Mouse (Mus musculus): Measurements from ENCODE around the gene Stil. TPM values are rescaled to one million over a fixed set of nuclear protein-coding genes. Genes with fewer than 3 reads are reported as not detected.
A peak's percentile ranks its signal among the peaks of the same experiment; 100 is the strongest.
"Not testable (repeated sequence)": the region's sequence is repeated elsewhere in the genome, so short reads cannot be mapped to it uniquely, and the experiment has no call there.

The Stil gene
- polyA plus RNA-seq (2015; fragmentation: Nextera tagmentation; extraction: Ambion mirVana), result 4.9 and 6.4 TPM in 2 replicates

DNA sequence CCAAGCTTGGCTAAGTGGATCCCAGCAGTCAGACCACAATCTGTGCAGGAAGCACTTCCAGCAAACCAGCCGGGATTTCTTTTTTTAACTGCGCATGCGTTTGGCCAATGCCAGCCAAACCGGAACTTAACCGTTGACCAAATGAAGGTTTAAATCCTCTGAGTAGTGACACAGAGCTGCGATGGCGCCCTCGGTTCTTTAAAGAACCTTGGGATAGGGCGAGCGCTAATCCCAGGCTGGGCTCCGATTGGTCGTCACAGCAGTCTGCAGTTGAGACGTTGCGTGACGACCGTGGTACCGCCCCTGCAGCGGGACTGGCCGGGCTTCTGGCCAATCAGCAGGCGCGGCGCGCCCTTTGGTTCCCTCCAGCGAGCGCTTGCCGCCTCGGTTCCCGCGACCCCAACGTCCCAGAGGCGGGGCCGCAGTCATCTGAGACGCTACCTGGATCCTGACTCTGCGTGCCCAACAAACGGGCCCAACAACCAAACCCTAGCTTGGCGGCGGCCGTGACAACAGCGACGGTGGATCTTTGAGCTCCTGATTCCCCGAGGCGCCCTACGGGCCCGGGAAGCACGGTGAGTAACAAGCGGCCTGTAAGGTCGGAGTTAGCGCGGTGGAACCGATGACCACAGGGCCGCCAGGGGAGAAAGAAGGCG, at the start of gene Stil:
Gene Stil, plus strand, starts transcription at position 387 of the 656 bp plus-strand sequence.
- Histone ChIP-seq H3K36me3 (ENCODE audit: control insufficient read depth, insufficient read depth) (no peaks in the 10 kb centered on the region), H3K9me3 (ENCODE audit: control insufficient read depth, low read length) (no peaks in the 10 kb centered on the region), H3K27ac (ENCODE audit: low read length) (peak within 1 kb of the TSS; percentile 95), H3K4me2 (ENCODE audit: low read length) (peak within 1 kb of the TSS; percentile 61), H3K4me1 (replicated peaks; ENCODE audit: control insufficient read depth, insufficient read depth, low read length) (peaks cover 13% of the 10 kb centered on the region), H3K9ac (replicated peaks; ENCODE audit: low read depth, low read length) (peak within 1 kb of the TSS; percentile 80), H3K4me3 (replicated peaks; ENCODE audit: low read length) (peak within 1 kb of the TSS; percentile 58), H3K27me3 (replicated peaks; ENCODE audit: control insufficient read depth, insufficient read depth, low read length) (no peaks in the 10 kb centered on the region)
- peak; percentile 100 for ATAC-seq
- under 1% methylated on average over 52 of the region's 52 CpGs for WGBS

DNA sequence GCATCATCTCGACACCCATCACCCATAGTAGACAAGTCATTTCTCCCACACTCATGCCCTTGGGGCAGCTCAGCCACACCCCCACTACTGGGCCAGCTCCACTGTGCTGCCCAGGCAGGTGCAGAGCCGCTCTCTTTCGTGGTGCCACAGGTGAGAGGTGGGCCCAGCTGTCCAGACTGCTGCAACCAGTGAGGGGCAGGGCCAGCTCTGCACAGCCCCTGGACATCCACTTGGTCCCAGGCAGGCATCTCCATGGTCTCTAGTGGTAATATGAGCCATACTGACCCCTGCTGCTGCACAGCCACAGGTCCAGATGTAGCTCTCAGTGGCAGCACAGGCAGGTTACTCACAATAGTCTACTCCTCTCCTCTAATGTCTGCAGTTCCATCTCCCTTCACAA, 46.8 kb upstream of the Stil start:
- no peak overlapping the region for H3K4me3 ChIP-seq (replicated peaks; ENCODE audit: low read length)
- no peak overlapping the region for H3K9ac ChIP-seq (replicated peaks; ENCODE audit: low read depth, low read length)
- 85% methylated on average over 3 of the region's 3 CpGs for WGBS
- no peaks in the 10 kb centered on the region for H3K9me3 ChIP-seq (ENCODE audit: control insufficient read depth, low read length)
- no peak overlapping the region for H3K27ac ChIP-seq (ENCODE audit: low read length)
- ATAC-seq, result peak; percentile 23
- no peaks in the 10 kb centered on the region for H3K36me3 ChIP-seq (ENCODE audit: control insufficient read depth, insufficient read depth)
- no peak overlapping the region for H3K4me2 ChIP-seq (ENCODE audit: low read length)
- peaks cover 8% of the 10 kb centered on the region; the same call in 1 of the 2 replicates for H3K27me3 ChIP-seq (replicated peaks; ENCODE audit: control insufficient read depth, insufficient read depth, low read length)
- H3K4me1 ChIP-seq (replicated peaks; ENCODE audit: control insufficient read depth, insufficient read depth, low read length), result no peaks in the 10 kb centered on the region

DNA sequence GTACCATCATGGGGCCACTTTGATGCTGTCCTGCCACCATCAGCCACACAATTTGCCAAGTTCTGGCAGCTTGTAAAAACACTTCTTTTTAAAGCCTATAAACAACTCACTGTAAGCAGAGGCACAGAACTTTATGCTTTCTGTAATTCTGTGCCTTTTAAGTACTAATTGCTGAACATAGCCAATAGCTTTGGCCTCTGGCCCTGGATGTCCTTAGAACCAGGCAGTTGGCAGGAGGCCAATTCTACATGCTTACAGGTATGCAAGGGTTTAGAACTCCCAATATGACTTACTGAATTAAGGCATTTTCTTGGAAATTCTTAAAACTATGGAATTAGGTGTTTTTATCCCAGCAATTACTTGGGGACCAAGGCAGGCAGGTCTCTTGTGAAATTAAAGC, 42.6 kb upstream of the Stil start:
- peaks cover 1% of the 10 kb centered on the region; the same call in 1 of the 2 replicates for H3K36me3 ChIP-seq (ENCODE audit: control insufficient read depth, insufficient read depth)
- H3K27ac ChIP-seq (ENCODE audit: low read length), result no peak overlapping the region
- no peaks in the 10 kb centered on the region for H3K9me3 ChIP-seq (ENCODE audit: control insufficient read depth, low read length)
- H3K9ac ChIP-seq (replicated peaks; ENCODE audit: low read depth, low read length), result no peak overlapping the region
- H3K27me3 ChIP-seq (replicated peaks; ENCODE audit: control insufficient read depth, insufficient read depth, low read length), result no peaks in the 10 kb centered on the region
- H3K4me2 ChIP-seq (ENCODE audit: low read length), result no peak overlapping the region
- no peak overlapping the region for H3K4me3 ChIP-seq (replicated peaks; ENCODE audit: low read length)
- no peaks in the 10 kb centered on the region for H3K4me1 ChIP-seq (replicated peaks; ENCODE audit: control insufficient read depth, insufficient read depth, low read length)
- ATAC-seq, result no peak

DNA sequence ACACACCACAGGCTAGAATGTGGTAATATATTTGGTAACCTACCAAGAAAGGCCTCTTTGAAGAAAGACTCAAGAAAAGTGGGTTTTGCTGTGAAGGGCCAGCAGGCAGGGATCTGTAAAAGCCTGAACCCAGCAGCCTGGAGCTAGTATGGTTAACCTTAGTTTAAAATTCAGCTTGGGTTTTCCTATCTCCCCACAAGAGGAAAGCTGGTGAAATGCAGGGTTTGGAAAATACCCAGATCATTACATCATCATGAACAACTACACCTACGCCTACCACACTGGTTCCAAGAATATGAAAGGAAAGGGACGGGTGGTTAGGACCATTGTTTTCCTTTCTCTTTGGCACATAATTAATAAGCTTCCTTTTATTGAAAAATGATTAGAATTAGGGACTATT, 41.7 kb upstream of the Stil start:
- H3K9ac ChIP-seq (replicated peaks; ENCODE audit: low read depth, low read length), result no peak overlapping the region
- no peak for ATAC-seq
- no peaks in the 10 kb centered on the region for H3K9me3 ChIP-seq (ENCODE audit: control insufficient read depth, low read length)
- no peak overlapping the region for H3K4me2 ChIP-seq (ENCODE audit: low read length)
- no peaks in the 10 kb centered on the region for H3K27me3 ChIP-seq (replicated peaks; ENCODE audit: control insufficient read depth, insufficient read depth, low read length)
- 35% methylated on average over 2 of the region's 2 CpGs for WGBS
- no peaks in the 10 kb centered on the region for H3K4me1 ChIP-seq (replicated peaks; ENCODE audit: control insufficient read depth, insufficient read depth, low read length)
- H3K36me3 ChIP-seq (ENCODE audit: control insufficient read depth, insufficient read depth), result peaks cover 9% of the 10 kb centered on the region; the same call in 1 of the 2 replicates
- H3K27ac ChIP-seq (ENCODE audit: low read length), result no peak overlapping the region
- no peak overlapping the region for H3K4me3 ChIP-seq (replicated peaks; ENCODE audit: low read length)

DNA sequence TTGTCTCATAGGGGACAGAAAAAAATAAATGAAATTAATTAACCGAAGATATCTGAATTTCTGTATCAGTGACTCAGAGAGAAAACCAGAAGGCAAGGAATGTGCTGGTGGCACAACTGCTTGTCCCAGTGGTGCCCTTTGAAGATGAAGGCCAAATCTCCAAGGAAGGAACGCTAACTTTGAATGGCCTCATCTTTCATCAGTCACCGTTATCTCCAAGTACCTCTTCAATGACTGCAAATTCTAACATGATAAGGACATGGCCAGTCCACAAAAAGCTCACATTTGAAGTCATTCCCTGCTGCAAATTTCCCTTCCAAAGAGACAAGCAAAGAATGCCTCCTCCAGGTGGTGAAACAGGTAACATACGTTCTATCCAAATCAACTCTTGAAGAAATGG, 41.2 kb upstream of the Stil start:
- H3K27me3 ChIP-seq (replicated peaks; ENCODE audit: control insufficient read depth, insufficient read depth, low read length), result no peaks in the 10 kb centered on the region
- H3K4me2 ChIP-seq (ENCODE audit: low read length), result no peak overlapping the region
- H3K36me3 ChIP-seq (ENCODE audit: control insufficient read depth, insufficient read depth), result peaks cover 9% of the 10 kb centered on the region; the same call in 1 of the 2 replicates
- H3K9me3 ChIP-seq (ENCODE audit: control insufficient read depth, low read length), result no peaks in the 10 kb centered on the region
- no peak overlapping the region for H3K27ac ChIP-seq (ENCODE audit: low read length)
- no peak overlapping the region for H3K9ac ChIP-seq (replicated peaks; ENCODE audit: low read depth, low read length)
- no peak overlapping the region for H3K4me3 ChIP-seq (replicated peaks; ENCODE audit: low read length)
- 95% methylated on average over 4 of the region's 4 CpGs for WGBS
- ATAC-seq, result no peak
- H3K4me1 ChIP-seq (replicated peaks; ENCODE audit: control insufficient read depth, insufficient read depth, low read length), result no peaks in the 10 kb centered on the region

DNA sequence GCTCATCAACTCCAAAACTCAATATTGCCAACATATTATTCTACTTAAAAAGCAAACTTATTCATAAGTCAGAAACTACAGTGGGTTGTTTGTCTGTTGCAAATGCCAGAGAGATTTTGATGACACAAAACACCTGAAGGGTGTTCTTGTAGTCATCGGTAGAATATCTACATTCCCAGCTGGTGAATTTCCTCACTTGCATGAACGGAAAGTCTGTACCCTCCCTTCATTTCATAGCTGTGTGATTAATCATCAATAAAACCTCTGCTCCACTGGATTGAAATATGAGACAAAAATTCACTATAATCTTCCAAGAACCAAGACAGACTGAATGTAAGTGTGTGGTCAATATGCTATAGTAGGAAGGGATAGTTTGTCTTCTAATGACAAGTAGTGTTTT, 40.4 kb upstream of the Stil start:
- H3K27me3 ChIP-seq (replicated peaks; ENCODE audit: control insufficient read depth, insufficient read depth, low read length), result no peaks in the 10 kb centered on the region
- no peak for ATAC-seq

DNA sequence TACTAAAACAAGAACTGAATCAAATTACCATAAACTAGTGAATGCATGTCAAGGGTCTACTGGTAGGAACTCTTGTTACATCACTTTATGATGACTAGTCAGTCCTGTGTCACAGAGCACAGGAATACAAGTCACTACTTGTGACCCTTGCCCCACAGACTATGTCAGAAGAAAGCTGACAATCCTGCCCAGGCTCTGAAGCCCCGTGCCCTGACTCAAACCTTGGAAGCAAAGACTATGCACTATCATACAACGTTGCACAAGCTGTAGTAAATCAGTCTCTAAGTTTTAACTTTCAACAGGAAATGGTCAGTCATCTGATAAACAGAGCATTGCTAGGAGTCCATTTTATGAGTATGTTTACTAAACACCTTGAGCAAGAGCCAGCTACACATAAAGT, 39.1 kb upstream of the Stil start:
- not testable (repeated sequence) for H3K4me1 ChIP-seq (replicated peaks; ENCODE audit: control insufficient read depth, insufficient read depth, low read length); H3K9ac ChIP-seq (replicated peaks; ENCODE audit: low read depth, low read length); ATAC-seq; H3K9me3 ChIP-seq (ENCODE audit: control insufficient read depth, low read length); H3K4me2 ChIP-seq (ENCODE audit: low read length); H3K27me3 ChIP-seq (replicated peaks; ENCODE audit: control insufficient read depth, insufficient read depth, low read length); H3K27ac ChIP-seq (ENCODE audit: low read length); H3K4me3 ChIP-seq (replicated peaks; ENCODE audit: low read length)
- H3K36me3 ChIP-seq (ENCODE audit: control insufficient read depth, insufficient read depth), result peaks cover 24% of the 10 kb centered on the region
- 93% methylated on average over 2 of the region's 2 CpGs for WGBS

More for the DNA sequence above, 40.4 kb upstream of the Stil start:
- Histone ChIP-seq H3K9ac (replicated peaks; ENCODE audit: low read depth, low read length) (no peak overlapping the region), H3K4me1 (replicated peaks; ENCODE audit: control insufficient read depth, insufficient read depth, low read length) (no peaks in the 10 kb centered on the region), H3K36me3 (ENCODE audit: control insufficient read depth, insufficient read depth) (peaks cover 15% of the 10 kb centered on the region; the same call in 1 of the 2 replicates), H3K4me3 (replicated peaks; ENCODE audit: low read length) (no peak overlapping the region), H3K4me2 (ENCODE audit: low read length) (no peak overlapping the region), H3K9me3 (ENCODE audit: control insufficient read depth, low read length) (no peaks in the 10 kb centered on the region), H3K27ac (ENCODE audit: low read length) (no peak overlapping the region)
- WGBS, result 95% methylated on average over 2 of the region's 2 CpGs

DNA sequence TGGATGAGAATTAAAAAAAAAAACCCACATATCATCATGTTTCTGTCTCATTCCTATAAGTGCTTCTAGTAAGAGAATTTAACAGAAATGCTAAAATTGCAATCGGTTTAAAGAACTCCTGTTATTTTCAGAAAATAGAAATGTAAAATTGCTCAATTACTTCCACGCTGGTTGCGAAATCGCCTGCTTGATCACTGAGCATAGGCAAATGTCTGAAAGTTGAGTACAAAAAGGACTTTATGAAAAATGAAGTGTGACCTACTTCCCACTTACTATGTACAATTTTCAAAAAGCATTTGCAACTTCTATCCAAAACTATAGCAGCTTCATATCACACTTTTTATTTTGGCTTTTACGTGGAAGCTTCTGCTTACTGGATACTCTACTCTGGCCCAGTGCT, 29.2 kb upstream of the Stil start:
- whole genome bisulfite sequencing, result 96% methylated on average over 5 of the region's 5 CpGs
- Histone ChIP-seq H3K36me3 (ENCODE audit: control insufficient read depth, insufficient read depth) (peaks cover 9% of the 10 kb centered on the region), H3K27ac (ENCODE audit: low read length) (no peak overlapping the region), H3K4me1 (replicated peaks; ENCODE audit: control insufficient read depth, insufficient read depth, low read length) (no peaks in the 10 kb centered on the region), H3K4me3 (replicated peaks; ENCODE audit: low read length) (no peak overlapping the region), H3K4me2 (ENCODE audit: low read length) (no peak overlapping the region), H3K9me3 (ENCODE audit: control insufficient read depth, low read length) (no peaks in the 10 kb centered on the region), H3K27me3 (replicated peaks; ENCODE audit: control insufficient read depth, insufficient read depth, low read length) (no peaks in the 10 kb centered on the region), H3K9ac (replicated peaks; ENCODE audit: low read depth, low read length) (no peak overlapping the region)
- no peak for ATAC-seq

DNA sequence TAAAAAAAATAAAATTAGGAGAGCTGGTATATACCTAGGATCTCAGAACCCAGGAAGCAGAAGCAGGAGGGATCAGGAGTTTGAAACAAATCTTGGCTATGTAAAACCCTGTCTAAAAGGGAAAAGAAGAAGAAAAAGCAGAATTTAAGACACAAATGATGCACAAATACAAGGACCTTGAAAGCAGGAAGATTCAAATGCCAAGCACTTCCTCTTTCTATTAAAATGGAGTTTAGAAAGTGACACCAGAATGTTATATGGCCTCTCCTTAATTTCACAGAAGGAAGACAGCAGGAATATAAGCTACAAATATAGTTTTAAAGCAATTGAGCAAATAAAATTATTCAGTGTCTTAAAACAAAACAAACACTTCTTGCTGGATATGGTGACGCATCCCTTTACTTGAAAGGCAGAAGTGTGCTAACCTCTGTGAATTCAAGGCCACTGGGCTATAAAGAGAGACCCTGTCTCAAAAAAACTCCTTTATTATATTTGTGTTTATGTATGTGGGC, 26.7 kb upstream of the Stil start:
- Histone ChIP-seq H3K27ac (ENCODE audit: low read length) (no peak overlapping the region), H3K27me3 (replicated peaks; ENCODE audit: control insufficient read depth, insufficient read depth, low read length) (no peaks in the 10 kb centered on the region), H3K9ac (replicated peaks; ENCODE audit: low read depth, low read length) (no peak overlapping the region), H3K4me1 (replicated peaks; ENCODE audit: control insufficient read depth, insufficient read depth, low read length) (no peaks in the 10 kb centered on the region), H3K9me3 (ENCODE audit: control insufficient read depth, low read length) (no peaks in the 10 kb centered on the region), H3K36me3 (ENCODE audit: control insufficient read depth, insufficient read depth) (peaks cover 3% of the 10 kb centered on the region), H3K4me3 (replicated peaks; ENCODE audit: low read length) (no peak overlapping the region), H3K4me2 (ENCODE audit: low read length) (no peak overlapping the region)
- WGBS, result 98% methylated on average over 1 of the region's 1 CpGs
- ATAC-seq, result no peak

Measured in forebrain, embryonic 16.5 days (tissue).